Mouse (Mus musculus): ENCODE measurements around the gene Anxa9. TPM values are rescaled to one million over a fixed set of nuclear protein-coding genes. Genes with fewer than 3 reads are reported as not detected.

The Anxa9 gene
- polyA plus RNA-seq, 1 experiment from 2014 or later: 0.47 TPM

DNA sequence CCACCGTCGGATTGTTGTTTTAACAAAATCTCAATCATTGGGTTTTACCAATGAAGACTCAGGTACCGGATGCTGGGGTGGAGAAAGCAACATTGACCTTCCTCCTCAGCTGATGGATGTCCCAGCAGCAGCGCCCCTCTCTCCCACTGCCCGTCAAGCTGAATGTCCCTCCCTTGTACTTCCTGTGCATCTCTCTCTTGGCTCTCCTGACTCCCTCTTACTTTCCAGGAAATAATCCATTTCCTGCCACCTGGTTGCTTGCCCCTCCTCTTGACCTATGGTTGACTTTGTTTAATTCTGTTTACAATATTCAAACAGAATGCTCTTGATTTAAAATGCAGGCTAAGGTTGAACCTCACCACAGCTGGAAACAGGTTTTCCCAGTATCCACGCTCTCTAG is 16.8 kb downstream of the Anxa9 start:
- H3K4me2 ChIP-seq: no peak overlapping the region
- 84% methylated on average over 6 of the region's 6 CpGs for WGBS

DNA sequence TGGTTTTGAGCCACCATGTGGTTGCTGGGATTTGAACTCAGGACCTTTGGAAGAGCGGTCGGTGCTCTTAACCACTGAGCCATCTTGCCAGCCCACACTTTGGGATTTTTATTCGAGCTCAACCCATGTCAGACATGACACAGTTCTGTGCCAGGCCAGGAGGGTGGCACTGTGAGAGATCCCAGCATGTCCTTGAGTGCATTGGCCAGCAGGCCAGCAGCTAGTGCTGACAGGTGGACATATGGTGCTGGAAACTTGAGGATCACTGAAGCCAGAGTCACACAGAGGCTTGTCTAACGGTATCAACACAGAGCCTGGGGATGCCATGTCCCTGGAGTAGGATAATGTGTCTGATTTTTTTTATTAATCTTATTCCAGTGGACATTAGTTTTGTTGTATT is 17.6 kb downstream of the Anxa9 start:
- Histone ChIP-seq H3K9ac (no peak overlapping the region), H3K4me3 (no peak overlapping the region), H3K27me3 (no peaks in the 10 kb centered on the region), H3K9me3 (no peaks in the 10 kb centered on the region), H3K27ac (replicated peaks) (no peak overlapping the region), H3K4me2 (no peak overlapping the region), H3K36me3 (peaks cover 29% of the 10 kb centered on the region), H3K4me1 (replicated peaks) (peaks cover 6% of the 10 kb centered on the region)
- ATAC-seq (ENCODE audit: low FRiP score, low read depth): no peak
- 91% methylated on average over 4 of the region's 4 CpGs for WGBS

More for the DNA sequence above, 16.8 kb downstream of the Anxa9 start:
- no peak overlapping the region for H3K4me3 ChIP-seq
- H3K27ac ChIP-seq (replicated peaks): no peak overlapping the region
- H3K9ac ChIP-seq: no peak overlapping the region
- no peaks in the 10 kb centered on the region for H3K27me3 ChIP-seq
- H3K36me3 ChIP-seq: peaks cover 36% of the 10 kb centered on the region
- H3K4me1 ChIP-seq (replicated peaks): no peaks in the 10 kb centered on the region; the same call in 1 of the 2 replicates
- ATAC-seq (ENCODE audit: low FRiP score, low read depth): no peak
- H3K9me3 ChIP-seq: no peaks in the 10 kb centered on the region

DNA sequence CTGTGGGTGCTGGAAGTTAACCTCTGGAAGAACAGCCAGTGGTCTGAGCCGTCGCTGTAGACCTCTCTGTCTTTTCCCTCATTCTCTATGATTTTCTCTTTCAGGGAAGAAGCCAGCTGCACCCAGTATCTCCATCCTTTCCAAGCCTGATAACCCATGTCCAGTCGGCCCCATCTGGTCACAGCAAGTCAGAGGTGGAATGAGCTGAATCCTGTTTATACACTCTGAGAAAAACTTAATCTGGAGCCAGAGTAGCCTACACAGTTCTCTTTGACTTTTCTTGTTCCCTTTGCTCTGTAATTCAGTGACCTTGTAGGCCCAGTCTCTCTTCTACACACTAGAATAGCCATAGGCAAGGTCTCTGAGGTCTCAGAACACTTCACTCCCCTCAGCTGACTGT is 19.4 kb downstream of the Anxa9 start:
- Histone ChIP-seq H3K36me3 (peaks cover 19% of the 10 kb centered on the region), H3K27ac (replicated peaks) (no peak overlapping the region), H3K4me3 (no peak overlapping the region), H3K27me3 (no peaks in the 10 kb centered on the region), H3K4me1 (replicated peaks) (peaks cover 17% of the 10 kb centered on the region), H3K9me3 (no peaks in the 10 kb centered on the region), H3K4me2 (no peak overlapping the region), H3K9ac (no peak overlapping the region)
- 94% methylated on average over 3 of the region's 3 CpGs for WGBS
- no peak for ATAC-seq (ENCODE audit: low FRiP score, low read depth)

DNA sequence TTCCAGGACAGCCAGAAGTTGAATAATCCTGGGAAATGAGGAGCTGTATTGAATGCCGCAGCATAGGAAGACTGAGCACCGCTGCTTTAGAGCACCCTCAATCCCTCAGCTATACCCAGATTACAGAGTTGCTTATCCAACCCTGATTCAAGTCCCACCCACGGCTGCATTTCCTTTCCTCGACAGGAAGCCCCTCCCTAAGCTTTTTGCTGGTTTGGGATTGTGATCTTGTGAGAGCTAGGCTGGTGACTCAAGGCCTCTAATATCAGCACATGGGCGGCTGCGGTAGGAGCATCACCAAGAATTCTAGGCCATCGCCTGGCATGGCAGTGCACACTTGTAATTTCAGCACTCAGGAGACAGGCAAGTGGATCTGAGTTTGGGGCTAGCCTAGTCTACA is 20.5 kb downstream of the Anxa9 start:
- peaks cover 17% of the 10 kb centered on the region for H3K36me3 ChIP-seq
- no peak for ATAC-seq (ENCODE audit: low FRiP score, low read depth)
- 90% methylated on average over 7 of the region's 7 CpGs for WGBS

DNA sequence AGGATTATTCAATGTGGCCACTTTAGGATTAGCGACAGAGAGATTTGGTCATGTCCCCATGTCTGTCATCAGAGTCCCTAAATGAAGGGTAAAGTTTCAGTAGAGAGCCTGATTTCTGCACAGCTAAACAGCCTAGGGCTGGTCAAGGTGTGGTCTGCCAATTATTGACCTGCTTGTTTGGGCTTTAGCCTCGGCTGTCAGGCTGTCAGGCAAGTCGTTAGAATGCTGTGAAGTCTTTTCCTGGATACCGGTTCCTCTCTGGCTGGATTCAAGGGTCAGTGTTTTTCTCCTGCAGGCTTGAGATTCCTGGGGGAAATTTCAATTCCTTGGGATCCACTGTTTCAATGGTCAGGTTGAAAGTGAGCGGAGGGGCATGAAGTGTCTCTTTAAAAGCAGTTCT is 21.0 kb downstream of the Anxa9 start:
- peaks cover 16% of the 10 kb centered on the region for H3K36me3 ChIP-seq
- H3K9ac ChIP-seq: no peak overlapping the region
- H3K4me2 ChIP-seq: no peak overlapping the region
- 74% methylated on average over 5 of the region's 5 CpGs for WGBS
- peaks cover 22% of the 10 kb centered on the region for H3K4me1 ChIP-seq (replicated peaks)
- H3K27me3 ChIP-seq: no peaks in the 10 kb centered on the region
- no peak for ATAC-seq (ENCODE audit: low FRiP score, low read depth)
- H3K9me3 ChIP-seq: no peaks in the 10 kb centered on the region
- H3K4me3 ChIP-seq: no peak overlapping the region
- no peak overlapping the region for H3K27ac ChIP-seq (replicated peaks)

More for the DNA sequence above, 20.5 kb downstream of the Anxa9 start:
- Histone ChIP-seq H3K4me2 (no peak overlapping the region), H3K9ac (no peak overlapping the region), H3K27me3 (no peaks in the 10 kb centered on the region), H3K4me3 (no peak overlapping the region), H3K4me1 (replicated peaks) (peaks cover 22% of the 10 kb centered on the region), H3K9me3 (no peaks in the 10 kb centered on the region), H3K27ac (replicated peaks) (no peak overlapping the region)

DNA sequence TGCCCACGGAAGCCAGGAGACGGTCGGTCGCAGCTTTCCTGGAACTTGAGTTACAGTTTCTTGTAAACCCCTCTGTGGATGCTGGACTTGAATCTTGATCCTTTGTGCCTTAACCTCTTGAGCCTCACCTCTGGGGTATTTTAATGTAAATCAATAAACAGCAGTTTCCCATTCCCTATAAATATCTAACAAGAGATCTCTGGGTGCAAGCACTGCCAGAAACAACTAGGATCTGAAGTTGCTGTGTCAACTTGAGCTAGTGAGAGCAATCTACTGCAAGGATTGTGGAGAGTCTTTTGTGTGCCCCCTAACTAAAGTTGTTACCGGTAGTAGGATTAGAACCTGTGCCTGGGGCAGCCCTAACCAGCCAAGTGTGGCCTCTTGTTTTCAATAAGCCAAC is 21.6 kb downstream of the Anxa9 start:
- H3K27me3 ChIP-seq: no peaks in the 10 kb centered on the region
- WGBS: 95% methylated on average over 5 of the region's 5 CpGs
- H3K4me2 ChIP-seq: no peak overlapping the region
- peaks cover 10% of the 10 kb centered on the region; the same call in 1 of the 2 replicates for H3K36me3 ChIP-seq
- H3K9me3 ChIP-seq: no peaks in the 10 kb centered on the region
- ATAC-seq (ENCODE audit: low FRiP score, low read depth): no peak
- H3K9ac ChIP-seq: no peak overlapping the region
- H3K4me1 ChIP-seq (replicated peaks): peaks cover 26% of the 10 kb centered on the region
- H3K27ac ChIP-seq (replicated peaks): no peak overlapping the region
- H3K4me3 ChIP-seq: no peak overlapping the region

DNA sequence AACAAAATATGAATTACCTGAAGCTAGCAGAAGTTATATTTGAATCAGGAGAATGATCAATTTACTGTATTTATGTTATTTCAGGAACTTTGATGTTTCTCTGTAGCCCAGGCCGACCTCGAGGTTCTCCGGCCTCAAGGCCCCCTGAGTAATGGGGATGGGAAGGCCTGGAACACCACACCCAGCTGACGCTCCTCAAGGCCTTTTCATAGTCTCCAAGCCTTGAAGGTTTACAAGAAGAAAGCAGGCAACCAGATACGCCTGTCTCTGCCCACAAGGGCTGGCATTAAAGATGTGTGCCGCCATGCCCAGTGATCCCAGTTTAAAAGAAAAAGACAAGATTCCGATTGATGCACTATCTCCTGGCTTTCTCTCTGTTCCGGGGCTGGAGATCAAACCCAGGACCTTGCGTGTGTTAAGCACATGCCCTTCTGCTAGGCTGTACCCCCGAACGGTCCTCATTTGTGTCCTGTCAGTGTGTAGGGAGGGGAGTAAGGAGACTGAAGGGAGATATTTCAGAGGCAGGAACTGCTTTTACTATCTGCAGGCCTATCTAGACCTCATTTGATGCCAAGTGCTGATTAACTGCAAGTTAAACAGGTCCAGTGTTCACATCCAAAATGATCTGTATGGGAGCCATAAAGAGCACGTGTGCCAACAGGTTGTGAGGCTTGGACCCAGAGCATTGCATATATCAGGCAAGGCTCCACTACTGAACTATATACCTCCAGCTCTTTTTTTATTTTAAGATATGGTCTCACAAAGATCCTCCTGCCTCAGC is 22.3 kb downstream of the Anxa9 start:
- ATAC-seq (ENCODE audit: low FRiP score, low read depth): no peak
- Histone ChIP-seq H3K4me1 (replicated peaks) (peaks cover 31% of the 10 kb centered on the region), H3K9me3 (no peaks in the 10 kb centered on the region), H3K27ac (replicated peaks) (no peak overlapping the region), H3K27me3 (no peaks in the 10 kb centered on the region), H3K9ac (no peak overlapping the region), H3K4me2 (peak overlapping the region; percentile 97), H3K4me3 (peak overlapping the region; percentile 91; the same call in 1 of the 2 replicates), H3K36me3 (0 out of 2 replicates have a peak, but pooled peaks cover 8% of the 10 kb centered on the region)
- 89% methylated on average over 12 of the region's 12 CpGs for WGBS

DNA sequence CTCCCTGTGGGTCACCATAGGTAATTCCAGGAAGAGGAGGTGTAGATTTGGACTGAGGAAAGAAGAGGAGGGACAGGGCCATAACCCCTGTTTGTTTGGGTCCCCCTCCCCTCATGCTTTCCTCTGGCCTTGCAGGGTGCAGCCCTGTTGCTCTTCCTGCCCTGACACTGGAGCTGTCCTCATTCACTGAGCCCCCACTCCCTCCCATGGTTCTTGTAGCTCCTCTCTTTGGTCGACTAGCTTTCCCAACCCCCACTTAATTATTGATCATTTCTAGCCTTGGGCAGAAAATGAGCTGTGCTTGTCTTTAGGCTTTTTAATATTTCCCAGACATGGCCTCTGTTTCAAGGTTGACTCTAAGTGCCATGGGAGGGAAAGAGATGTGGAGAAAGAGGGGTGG is 22.9 kb downstream of the Anxa9 start:
- WGBS: 10% methylated on average over 1 of the region's 1 CpGs
- H3K4me3 ChIP-seq: peak overlapping the region; percentile 91
- 0 out of 2 replicates have a peak, but pooled peaks cover 8% of the 10 kb centered on the region for H3K36me3 ChIP-seq
- H3K9ac ChIP-seq: peak overlapping the region; percentile 75
- H3K27ac ChIP-seq (replicated peaks): no peak overlapping the region
- H3K27me3 ChIP-seq: no peaks in the 10 kb centered on the region
- peaks cover 34% of the 10 kb centered on the region for H3K4me1 ChIP-seq (replicated peaks)
- ATAC-seq (ENCODE audit: low FRiP score, low read depth): no peak
- H3K9me3 ChIP-seq: no peaks in the 10 kb centered on the region
- peak overlapping the region; percentile 97 for H3K4me2 ChIP-seq

DNA sequence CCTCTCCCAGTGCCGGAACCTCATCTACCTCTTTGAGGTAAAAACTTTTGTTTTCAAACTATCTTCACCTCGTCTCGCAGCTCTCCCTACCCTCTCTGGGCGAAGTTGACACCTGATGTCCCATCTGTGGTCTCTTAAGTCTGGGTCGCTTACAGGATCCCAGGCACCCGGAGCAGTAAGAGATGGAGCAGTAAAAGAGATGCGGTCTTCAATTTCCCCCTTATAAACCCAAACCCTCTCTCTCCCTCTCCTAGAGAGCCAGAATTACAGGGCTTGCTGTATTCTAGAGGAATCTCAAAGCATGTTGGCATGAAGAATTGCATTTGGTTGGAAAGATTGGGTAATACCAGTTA is 23.4 kb downstream of the Anxa9 start:
- Histone ChIP-seq H3K9ac (peak overlapping the region; percentile 75), H3K36me3 (0 out of 2 replicates have a peak, but pooled peaks cover 8% of the 10 kb centered on the region), H3K4me3 (peak overlapping the region; percentile 91), H3K4me1 (replicated peaks) (peaks cover 34% of the 10 kb centered on the region), H3K4me2 (peak overlapping the region; percentile 97), H3K27ac (replicated peaks) (peak overlapping the region; percentile 94), H3K9me3 (no peaks in the 10 kb centered on the region), H3K27me3 (no peaks in the 10 kb centered on the region)
- 2% methylated on average over 7 of the region's 7 CpGs for WGBS
- ATAC-seq (ENCODE audit: low FRiP score, low read depth): no peak

DNA sequence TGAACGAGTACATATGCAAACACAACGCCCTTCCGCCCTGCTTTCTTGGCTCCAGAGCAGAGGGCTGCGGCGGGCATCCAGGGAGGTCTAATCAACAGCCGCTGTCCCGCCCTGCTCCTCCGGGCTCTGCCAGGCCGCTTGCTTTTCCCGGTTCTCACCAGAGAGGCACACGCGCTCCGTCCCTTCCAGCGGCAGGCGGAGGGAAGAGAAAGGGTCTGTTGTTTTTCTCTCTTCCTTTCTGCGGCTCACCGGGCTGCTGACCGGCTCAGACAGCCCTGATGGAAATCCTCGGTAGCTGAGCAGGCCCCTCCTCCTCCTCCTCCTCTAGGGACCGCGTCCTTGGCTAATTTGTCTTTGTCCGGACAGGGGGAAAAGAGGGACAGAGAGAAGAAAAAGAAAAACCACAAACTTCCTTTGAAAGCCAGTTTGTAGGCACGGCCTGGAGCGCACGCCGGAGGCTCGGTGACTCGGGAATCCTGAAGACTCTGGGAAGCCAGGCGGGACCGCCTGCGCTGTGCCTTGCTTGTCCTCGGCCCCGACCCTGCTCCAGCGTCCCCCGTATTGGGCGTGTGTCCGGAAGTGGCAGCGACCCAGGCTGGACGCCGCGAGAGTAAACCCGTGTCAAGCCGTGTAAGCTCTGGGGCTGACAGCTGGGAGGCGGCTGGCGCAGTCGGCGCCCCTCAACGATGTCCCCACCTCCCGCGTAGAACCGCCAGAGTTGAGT is 23.9 kb downstream of the Anxa9 start:
- H3K27ac ChIP-seq (replicated peaks): peak overlapping the region; percentile 94
- under 1% methylated on average over 48 of the region's 51 CpGs for WGBS
- H3K4me3 ChIP-seq: peak overlapping the region; percentile 91
- H3K27me3 ChIP-seq: no peaks in the 10 kb centered on the region
- peak overlapping the region; percentile 97 for H3K4me2 ChIP-seq
- H3K36me3 ChIP-seq: 0 out of 2 replicates have a peak, but pooled peaks cover 6% of the 10 kb centered on the region
- no peaks in the 10 kb centered on the region for H3K9me3 ChIP-seq
- peak; percentile 64 for ATAC-seq (ENCODE audit: low FRiP score, low read depth)
- peak overlapping the region; percentile 75 for H3K9ac ChIP-seq
- peaks cover 34% of the 10 kb centered on the region for H3K4me1 ChIP-seq (replicated peaks)

DNA sequence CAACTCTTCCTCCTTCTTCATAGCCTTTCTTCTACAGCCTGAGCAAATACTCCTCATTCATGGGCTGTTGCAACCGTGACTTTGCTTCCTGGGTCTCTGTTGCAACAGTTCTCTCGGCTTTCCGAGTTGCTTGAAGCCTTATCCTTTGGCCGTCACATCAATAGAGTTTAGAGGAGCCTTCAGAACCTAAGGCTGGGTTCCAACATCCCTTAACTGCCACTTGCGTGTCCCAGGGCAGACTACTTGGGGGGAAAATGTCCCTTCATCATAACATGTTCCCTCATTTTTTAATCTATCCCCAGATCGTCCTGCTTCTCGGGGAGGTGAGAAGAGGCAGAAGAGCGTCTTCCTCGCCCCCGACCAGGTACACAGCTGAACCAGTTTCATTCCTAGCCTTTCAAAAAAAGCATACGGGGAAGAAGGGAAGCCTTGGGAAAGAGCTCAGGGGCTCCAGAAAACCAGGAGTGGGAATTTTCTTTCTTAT is 24.6 kb downstream of the Anxa9 start:
- Histone ChIP-seq H3K4me3 (peak overlapping the region; percentile 91), H3K4me1 (replicated peaks) (peaks cover 34% of the 10 kb centered on the region), H3K36me3 (0 out of 2 replicates have a peak, but pooled peaks cover 3% of the 10 kb centered on the region), H3K9me3 (no peaks in the 10 kb centered on the region), H3K9ac (peak overlapping the region; percentile 75), H3K4me2 (peak overlapping the region; percentile 97), H3K27me3 (no peaks in the 10 kb centered on the region), H3K27ac (replicated peaks) (peak overlapping the region; percentile 94)
- ATAC-seq (ENCODE audit: low FRiP score, low read depth): no peak
- under 1% methylated on average over 11 of the region's 11 CpGs for WGBS
